Mouse (Mus musculus): ENCODE data around the gene Ubash3a.
"Not testable (repeated sequence)": the region's sequence is repeated elsewhere in the genome, so short reads cannot be mapped to it uniquely, and the experiment has no call there.

Gene Ubash3a

DNA sequence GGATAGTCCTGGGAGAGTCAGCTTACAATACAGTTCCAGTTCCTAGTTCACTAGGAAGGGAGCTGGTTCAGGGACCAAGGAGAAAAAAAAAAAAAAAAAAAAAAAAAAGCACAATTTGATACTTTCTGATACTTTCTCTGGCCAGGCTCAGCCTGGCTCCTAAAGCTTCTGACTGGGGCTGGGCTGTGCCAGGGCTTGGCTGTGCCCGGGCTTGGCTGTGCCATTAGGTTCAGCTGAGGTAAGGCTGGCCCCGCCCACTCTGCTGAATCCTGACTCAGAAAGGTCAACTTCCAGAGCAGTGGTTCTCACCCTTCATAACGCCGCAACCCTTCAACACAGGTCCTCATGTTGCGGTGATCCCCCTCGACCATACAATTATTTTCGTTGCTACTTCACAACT is 52.8 kb downstream of the Ubash3a start:
- peak; percentile 72 to 76 for DNase-seq (ENCODE audit: low spot score in 2 of 2)

DNA sequence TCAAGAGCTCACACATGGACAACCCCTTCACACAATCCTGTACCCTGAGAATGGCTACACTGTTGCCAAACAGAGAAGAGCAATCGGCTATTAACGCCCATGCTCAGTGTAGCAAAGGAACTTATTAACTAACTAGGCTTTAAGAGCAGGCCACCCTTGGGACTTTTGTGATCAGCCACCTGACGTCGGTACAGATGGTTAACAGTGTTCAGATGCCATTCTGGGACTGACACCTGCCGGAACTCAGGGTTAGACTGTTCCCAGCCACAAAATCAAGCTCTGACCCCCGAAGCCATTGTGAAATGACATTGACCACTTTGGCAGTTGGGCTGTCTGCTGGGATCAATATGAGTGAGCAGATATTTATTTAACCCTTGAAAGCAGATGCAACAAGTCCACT is 53.7 kb downstream of the Ubash3a start:
- no peak for DNase-seq (ENCODE audit: low spot score in 2 of 2)

DNA sequence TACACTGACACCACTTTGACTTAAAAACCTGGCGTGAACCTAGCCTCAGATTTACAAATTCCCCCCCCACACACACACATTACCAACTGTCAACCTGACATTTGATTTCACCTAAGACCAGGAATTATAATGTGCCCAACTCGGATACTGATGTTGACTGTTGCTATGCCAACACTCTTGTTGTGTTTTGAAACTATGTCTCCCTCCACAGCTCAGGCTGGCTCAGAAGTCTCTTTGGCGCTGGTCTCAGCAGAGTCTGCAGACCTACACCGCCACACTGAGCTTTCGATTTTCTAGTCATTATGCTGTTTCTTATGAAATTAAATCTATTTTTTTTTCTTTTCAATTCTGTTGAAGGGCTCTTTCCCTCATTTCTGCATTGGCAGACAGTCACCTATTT is 55.0 kb downstream of the Ubash3a start:
- no peak for DNase-seq (ENCODE audit: low spot score in 2 of 2)

DNA sequence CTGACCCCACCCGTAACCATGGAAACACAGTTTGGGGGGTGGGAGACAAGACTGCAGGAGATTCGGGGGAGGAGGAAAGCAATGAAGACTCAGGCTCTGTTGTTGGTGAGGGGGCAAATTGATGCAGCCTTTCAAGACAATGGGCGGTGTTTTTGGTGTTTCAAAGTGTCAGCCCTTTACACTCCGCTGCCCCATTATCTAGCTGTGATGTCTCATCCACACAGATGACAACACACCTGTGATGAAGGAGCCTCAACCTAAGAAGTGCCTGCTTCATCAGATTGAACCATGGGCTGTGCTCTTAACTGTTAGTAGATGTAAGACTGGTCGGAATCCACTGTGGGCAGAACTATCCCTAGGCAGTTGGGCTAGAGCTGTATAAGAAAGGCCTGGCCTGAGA is 56.1 kb downstream of the Ubash3a start:
- no peak for DNase-seq (ENCODE audit: low spot score in 2 of 2)

DNA sequence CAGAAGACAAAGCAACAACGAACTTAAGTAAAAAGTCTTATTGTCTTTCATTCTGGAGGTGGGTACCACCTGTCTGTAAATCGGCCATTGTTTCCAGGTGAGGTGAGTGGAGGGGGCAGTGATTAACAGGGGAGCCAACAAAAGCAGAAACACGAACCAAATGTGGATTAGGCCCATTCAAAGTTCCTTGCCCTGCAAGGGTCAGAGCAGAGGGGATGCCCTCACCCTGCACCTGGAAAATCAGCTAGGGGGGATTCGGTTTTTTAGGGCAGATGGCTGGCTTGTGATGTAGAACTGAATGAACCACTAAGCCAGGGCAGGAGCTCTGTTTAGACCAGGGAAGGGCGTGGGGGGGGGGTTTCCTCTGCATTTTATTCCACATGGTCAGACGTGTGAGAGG is 56.7 kb downstream of the Ubash3a start:
- DNase-seq (ENCODE audit: low spot score in 2 of 2) = no peak

DNA sequence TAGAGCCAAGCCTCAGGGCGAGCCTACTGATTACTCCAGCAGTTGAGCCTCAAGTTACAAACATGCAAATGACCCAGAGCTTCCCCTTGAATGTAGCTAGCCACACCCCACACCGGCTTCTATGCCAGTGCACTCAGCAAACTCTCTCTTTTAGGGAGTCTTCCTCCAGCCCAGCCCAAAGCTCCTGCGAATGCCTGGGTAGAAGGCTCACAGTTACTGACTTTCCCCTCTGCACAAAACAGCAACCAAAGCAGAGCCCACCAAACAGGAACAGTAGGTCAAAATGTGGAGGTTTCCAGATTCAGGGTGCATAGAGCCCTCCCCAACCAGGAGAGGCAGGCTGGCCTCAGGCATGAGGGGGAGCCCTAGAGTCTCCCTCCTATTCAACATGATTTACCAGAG is 57.5 kb downstream of the Ubash3a start:
- DNase-seq (ENCODE audit: low spot score in 2 of 2) = no peak

DNA sequence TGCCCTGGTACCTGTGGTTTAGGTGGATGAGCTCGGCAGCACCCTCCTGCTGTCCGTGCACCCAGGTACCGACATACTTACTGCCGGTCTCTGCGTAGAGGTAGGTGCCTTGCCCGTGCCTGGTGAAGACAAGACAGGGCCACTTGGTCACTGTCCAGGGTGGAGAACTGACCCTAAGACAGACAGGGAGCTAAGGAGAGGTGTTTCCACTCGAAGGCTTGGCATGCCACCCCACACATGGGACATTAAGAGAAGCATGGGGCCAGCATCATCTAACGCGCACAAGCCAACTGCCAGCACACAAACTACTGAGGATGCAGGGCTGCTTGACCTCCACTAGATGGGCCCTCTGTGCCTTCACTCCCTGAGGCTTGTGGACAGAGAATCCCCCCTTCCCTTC is 58.2 kb downstream of the Ubash3a start:
- no peak for DNase-seq (ENCODE audit: low spot score in 2 of 2)

DNA sequence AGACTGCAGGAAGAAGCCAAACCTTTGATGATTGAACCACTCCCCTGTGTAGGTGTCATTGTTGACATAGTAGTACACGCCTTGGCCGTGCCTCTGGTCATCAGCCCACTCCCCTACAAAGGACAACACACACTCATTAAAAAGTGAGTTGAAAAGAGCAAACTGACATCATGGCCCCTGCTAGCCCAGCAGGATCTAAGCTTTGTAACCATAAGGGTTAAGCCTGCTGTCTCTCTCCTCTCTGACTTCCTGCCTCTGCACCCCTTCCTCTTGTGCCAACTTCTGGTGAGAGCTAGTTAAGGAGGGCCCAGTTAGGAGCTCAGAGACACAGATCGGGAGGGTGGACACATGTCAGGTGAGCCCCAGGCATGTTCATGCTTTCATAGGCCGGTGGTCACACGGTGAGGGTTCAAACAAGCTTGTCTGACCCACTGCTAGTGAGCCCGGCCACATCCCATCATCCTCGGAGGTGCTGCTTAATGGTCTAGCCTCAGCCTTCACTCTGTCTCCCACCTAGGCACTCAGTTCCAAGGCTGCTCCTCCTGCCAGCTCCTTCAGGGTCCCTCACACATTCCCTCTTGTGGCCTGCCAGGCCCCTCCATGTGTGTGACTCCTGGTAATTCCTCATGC is 58.8 kb downstream of the Ubash3a start:
- no peak for DNase-seq (ENCODE audit: low spot score in 2 of 2)

DNA sequence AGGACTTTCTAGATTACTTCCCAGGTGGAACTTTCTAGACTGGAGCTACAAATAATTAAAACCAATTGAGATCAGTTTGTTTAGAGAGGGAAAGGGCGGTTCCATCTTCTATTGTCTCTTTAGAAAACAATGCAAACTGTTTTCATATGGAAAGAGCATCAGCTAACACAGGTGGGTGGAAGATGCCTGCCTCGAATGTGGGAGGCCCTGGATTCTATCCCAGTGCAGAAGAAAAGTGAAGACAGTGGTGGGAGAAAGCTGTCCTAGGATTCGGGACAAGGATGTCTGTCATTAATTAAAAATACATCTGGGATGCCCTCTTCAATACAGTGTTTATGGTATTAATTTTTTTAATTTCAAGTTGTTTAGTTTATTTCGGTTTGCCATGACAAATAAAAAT is 59.5 kb downstream of the Ubash3a start:
- no peak for DNase-seq (ENCODE audit: low spot score in 2 of 2)

DNA sequence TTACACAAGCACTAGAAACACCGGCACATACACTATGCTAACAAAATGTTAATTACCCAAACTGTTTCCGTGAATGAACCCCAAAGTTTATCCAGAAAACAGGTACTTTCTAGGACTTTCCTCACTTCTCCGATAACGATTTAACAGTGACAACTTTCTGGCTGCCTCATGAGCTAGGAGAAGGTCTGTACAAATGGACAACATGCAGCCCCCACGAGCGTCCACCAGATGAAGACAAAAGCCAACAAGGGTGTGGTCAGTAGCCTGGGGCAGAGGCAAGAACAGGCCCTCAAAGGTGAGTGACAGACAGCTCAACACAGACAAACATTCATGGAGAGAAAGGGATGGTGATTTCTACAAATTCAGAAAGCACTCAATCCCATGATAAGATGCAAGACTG is 59.9 kb downstream of the Ubash3a start:
- DNase-seq (ENCODE audit: low spot score in 2 of 2) = no peak

DNA sequence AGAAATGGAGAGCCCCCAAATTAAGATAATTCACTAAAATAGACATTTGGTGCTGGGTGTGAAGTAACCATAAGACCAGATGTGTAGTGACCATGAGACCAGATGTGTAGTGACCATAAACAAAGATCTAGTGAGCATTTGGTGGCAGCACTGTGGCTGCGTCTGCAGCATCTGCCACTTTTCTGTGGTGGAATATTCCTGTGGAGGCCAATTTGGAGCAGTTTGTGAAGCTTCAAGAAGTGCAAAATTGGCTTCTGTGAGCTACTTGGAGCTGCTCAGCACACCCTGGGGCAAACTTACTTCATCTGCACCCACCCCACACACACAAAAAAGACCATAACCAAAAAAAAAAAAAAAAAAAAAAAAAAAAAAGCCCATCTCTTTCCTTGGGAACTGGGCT is 60.3 kb downstream of the Ubash3a start:
- DNase-seq (ENCODE audit: low spot score in 2 of 2) = no peak

DNA sequence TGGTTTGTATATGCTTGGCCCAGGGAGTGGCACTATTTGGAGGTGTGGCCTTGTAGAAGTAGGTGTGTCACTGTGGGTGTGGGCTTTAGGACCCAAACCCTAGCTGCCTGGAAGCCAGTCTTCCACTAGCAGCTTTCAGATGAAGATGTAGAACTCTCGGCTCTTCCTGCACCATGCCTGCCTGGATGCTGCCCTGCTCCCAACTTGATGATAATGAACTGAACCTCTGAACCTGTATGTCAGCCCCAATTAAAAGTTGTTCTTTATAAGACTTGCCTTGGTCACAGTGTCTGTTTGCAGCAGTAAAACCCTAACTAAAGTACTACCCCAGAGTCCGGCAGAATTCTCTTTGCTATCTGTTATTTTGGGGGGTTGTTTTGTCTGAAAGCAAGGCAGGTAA is 62.1 kb downstream of the Ubash3a start:
- no peak for DNase-seq (ENCODE audit: low spot score in 2 of 2)

DNA sequence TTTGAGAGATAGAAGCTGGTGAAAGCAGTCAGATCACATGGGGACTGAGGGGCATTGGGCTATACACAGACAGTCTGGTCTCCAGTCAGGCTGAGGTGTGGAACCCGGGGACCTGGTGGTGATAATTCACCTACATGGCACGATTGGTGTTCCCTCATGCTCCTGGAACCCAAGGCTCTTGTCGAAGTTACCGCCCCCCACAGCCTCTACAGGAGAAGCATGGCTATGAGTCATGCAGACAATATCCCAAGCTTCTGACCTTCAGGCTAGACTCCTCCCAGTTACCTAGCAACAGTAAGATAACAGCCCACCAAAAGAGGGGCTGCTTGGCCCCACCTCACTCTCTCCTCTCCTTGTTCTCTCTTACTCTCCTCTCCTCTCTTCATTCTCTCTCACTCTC is 62.6 kb downstream of the Ubash3a start:
- no peak for DNase-seq (ENCODE audit: low spot score in 2 of 2)

DNA sequence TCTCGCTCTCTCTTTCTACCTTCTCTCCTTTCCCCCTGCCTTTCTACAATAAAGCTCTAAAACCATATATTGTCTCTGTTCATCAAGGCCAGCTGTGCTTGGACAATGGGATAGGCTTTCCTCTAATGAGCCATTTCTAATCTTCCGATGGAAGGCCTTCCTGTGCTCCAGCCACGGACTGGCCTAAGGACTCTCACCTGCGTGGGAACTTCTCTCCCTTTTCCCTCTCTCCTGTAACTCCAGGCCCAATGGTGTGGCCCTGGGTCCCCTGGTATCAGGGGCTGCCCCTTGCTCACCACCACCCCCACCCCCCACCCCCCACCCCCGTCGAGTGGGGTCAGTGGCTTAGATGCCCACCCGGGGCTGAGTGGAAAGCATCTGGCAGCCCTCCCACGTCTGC is 63.1 kb downstream of the Ubash3a start:
- DNase-seq (ENCODE audit: low spot score in 2 of 2) = not testable (repeated sequence)

DNA sequence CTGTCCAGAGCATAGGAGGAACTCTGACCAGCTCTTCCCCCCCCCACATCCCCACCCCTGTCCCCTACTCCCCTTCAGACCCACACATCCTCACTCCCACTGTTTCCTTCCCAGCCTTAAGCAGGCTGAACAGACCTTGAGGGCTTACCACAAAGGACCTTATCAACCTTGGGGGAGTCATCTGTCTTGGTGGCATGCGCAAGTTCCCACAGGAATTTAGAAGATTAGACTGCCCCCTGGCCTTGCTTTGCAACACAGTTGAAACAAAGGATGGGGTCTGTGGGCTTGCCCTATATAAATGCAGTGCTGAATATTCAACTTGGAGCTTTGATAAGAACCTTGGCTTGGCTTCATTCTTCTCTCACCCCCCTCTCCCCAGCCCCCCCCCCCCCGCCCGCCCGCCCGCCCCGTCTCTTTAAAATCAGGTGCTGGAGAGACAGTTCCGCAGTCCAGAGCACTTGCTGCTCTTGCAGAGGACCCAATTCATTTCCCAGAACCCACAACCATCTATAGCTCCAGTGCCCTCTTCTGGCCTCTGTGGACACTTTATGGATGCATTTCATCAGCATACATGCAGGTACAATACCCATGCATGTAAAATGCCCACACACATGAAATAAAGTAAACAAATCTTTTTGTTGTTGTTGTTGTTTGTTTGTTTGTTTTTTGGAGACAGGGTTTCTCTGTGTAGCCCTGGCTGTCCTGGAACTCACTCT is 63.6 kb downstream of the Ubash3a start:
- no peak for DNase-seq (ENCODE audit: low spot score in 2 of 2)

DNA sequence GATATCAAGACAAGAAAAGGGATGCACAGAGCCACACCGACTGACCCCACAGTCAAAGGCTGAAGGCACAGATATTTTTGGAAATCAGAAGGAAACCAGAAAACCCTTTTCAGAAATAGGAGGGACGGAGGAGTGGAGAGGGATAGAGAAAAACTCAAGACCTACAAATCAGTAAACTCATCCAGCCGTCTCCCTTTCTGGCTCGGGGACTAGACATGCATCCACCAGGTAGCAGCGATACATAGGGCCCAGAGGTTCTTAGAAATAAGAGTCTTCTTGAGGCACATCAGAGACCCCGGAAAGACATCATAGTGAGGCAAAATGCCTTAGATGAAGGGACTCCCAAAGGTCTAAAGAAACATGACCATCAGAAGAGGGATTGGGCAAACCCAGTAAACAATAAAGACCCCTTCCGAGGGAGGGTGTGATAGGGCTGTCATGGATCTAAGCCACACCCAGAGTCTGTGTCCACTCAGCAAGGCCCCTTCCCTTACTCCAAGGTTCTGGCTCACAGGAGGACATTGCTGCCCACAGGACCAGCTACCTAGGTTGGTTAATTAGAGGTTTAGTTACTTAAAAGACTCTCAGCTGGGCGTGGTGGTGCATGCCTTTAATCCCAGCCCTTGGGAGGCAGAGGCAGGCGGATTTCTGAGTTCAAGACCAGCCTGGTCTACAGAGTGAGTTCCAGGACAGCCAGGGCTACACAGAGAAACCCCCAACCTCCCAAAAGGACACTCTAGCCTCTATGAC is 64.9 kb downstream of the Ubash3a start:
- no peak for DNase-seq (ENCODE audit: low spot score in 2 of 2)

DNA sequence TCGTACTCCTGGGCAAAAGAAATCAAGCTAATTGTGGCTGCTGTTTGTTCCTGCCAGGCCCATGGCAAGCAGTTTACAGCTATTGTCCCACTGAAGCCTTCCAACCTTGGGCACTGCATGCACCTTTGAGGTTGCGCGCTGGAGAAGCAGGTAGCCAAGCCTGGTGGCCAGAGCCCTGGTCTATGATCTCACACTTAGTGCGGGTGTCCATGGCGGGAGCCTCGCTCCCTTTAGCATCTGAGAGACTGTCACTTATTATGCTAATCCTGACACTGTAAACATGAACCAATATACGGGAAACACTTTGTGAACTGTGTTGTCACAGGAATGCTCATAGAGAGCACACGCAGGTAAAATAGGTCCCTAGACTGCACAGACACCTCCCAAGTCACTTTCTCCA is 66.0 kb downstream of the Ubash3a start:
- DNase-seq (ENCODE audit: low spot score in 2 of 2) = no peak

DNA sequence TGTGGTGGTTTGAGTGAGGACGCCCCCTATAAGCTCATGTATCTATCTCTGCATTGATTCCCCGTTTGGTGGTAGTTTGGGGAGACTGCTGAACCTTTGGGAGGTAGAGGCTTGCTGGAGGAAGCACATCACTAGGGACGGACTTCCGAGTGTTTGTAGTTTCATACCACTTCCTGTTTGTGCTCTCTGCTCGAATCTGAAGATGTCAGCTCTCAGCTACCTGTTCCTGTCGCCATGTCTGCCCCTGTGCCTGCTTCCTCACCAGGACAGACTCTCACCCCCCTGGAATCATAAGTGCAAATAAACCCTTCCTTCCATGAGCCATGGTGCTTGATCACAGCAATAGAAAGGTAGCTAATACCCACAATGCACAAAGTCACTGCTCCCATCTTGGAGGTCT is 67.5 kb downstream of the Ubash3a start:
- no peak for DNase-seq (ENCODE audit: low spot score in 2 of 2)

DNA sequence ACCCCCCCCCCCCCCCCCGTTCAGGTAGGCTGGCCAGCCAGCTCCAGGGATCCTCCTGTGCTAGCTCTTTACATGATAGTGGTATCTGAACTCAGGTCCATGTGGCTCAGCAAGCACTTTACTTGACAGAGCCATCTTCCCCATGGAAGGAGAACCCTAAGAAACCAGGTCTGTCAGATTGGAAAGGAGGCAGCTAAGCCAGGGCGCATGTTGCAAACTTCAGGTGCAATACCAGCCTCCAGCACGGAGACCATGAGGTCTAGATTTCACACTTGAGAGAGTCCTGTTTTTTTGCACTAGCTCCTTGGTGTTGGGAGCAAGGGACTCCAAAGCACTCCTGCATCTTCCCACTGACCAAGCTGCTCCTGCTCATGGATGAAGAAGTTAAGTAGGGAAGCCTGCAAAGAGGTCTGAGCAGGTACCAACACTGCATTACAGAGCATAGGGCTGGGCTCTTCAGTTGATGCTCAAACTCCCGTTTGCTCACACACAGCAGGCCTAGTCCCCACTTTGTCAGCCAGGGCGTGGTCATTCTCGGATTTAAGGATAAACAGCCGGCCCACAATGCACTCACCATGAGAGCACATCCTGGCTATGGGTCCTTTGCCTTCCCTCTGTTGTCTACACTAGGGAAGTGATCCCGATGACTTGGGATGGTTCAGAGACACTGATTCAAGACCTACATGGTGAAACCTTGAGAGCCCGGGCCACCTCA is 68.7 kb downstream of the Ubash3a start:
- no peak for DNase-seq (ENCODE audit: low spot score in 2 of 2)

DNA sequence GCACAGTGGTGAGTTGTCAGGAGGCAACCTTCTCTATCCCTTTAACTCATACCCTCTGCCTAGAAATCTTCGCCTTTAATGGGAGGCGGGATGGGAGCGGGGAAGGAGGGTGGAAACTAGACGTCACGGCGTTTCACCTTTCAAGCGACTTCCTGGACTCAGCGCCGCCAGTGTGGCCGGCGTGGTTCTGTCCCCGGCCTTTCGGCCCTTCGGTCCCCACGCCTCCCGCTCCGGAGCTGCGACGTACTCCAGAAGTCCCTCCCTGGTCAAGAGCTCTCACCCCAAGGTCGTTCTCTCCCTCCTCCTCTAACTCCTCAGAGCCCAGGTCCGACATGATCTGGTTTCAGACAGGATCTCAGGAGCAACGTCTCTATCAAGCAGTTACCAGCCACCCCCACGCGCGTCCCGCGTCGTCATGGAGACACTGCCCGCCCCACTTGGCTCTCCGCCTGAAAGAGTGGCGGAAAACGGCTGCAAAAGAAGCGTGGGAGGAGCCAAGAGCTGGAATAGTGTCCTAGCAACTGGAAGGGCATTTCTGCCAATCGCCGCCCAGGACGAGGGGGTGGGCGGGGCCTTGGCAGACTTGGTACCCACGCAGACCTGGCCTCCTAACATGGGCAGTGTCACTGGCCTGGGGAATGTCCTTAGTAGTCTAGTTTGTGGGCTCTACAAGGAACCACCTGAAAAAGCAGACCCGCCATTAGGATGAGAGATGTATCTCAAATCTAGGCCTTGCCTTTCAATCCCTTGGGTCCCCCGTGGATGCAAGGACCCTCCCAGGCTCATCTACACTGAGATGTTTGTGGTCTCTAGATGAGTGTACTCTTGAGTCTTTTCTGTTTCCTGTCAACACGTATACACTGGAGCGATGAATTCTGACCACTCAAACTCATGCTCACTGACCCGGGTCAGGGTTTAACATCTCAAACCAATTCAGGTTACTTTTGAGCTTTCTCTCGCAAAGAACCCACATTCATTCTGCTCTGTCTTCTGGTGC is 69.5 kb downstream of the Ubash3a start, which contains the start of gene Rsph1:
TSS of gene Rsph1 (minus strand) at position 462 of the 997 bp plus-strand sequence.
- DNase-seq (ENCODE audit: low spot score in 2 of 2) = peak; percentile 99 to 100

DNA sequence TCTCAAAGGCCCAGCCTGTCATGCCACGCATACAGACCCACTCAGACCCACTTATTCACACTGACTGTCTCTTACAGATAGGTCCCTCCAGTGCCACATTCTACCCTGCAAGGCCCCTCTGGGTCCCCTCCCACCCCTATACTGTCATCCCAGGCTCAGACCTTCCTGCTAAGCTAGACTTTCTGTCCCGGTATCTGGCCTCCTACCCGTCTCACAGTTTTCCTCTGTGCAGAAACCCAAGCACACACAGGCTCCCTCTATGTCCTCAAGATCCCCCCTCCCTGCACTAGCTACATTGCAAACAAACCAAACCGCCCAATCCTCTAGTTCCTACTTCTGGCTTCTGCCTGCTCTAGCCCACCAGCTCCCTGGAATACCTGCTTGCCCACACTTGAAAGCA is 70.3 kb downstream of the Ubash3a start:
- DNase-seq (ENCODE audit: low spot score in 2 of 2) = no peak
